8 mouse cellular contexts compared by ENCODE assay signal in genomic region chr17:45629861-45630694, GRCm38 (mm10). TPM values are rescaled to one million over a fixed set of nuclear protein-coding genes. Genes with fewer than 3 reads are reported as not detected.
DNase-seq lines count a peak whose midpoint lies in the region; ATAC-seq lines count a peak whose summit lies in the region.

No protein-coding gene starts in this region.

- peak overlapping the region; percentile 70 for H3K4me2 ChIP-seq in hindbrain, embryonic 15.5 days

- H3K27me3 ChIP-seq in hindbrain, embryonic 15.5 days: no peaks in the 10 kb centered on the region

- H3K9me3 ChIP-seq in hindbrain, embryonic 15.5 days: no peaks in the 10 kb centered on the region

- peak; percentile 66 for DNase-seq in Muller cell, postnatal 12 days (ENCODE audit: inconsistent ontology term)
- DNase-seq in cerebellum, postnatal 14 days: peak; percentile 86 to 89
- peak; percentile 79 for DNase-seq in gastrocnemius, adult 18-20 months (ENCODE audit: low spot score)
- DNase-seq in left cerebral cortex, adult 18-20 months (ENCODE audit: low spot score in 2 of 2): peak; percentile 52 to 76
- peak; percentile 86 for DNase-seq in lung, postnatal 36 days
- DNase-seq in right cerebral cortex, adult 18-20 months: peak; percentile 77
- peak; percentile 41 to 52 for DNase-seq in urinary bladder, postnatal 36 days (ENCODE audit: low spot score in 2 of 2)

- peak overlapping the region; percentile 61 for H3K9ac ChIP-seq in hindbrain, embryonic 15.5 days

- H3K27ac ChIP-seq in hindbrain, embryonic 15.5 days (replicated peaks): peak overlapping the region; percentile 73

- WGBS in hindbrain, embryonic 15.5 days: 2% methylated on average over 34 of the region's 34 CpGs

- peak overlapping the region; percentile 45 for H3K4me3 ChIP-seq in hindbrain, embryonic 15.5 days

- ATAC-seq in hindbrain, embryonic 15.5 days (ENCODE audit: low FRiP score, low read depth): peak; percentile 89

- peaks cover 19% of the 10 kb centered on the region for H3K4me1 ChIP-seq in hindbrain, embryonic 15.5 days (replicated peaks)

- H3K36me3 ChIP-seq in hindbrain, embryonic 15.5 days: no peaks in the 10 kb centered on the region

RNA-seq across cellular contexts. Expression of gene Mymx, which starts 28.2 kb away (rescaled TPM):
- total RNA-seq in gastrocnemius, adult 18-20 months (2021): not detected
- polyA plus RNA-seq in hindbrain, embryonic 15.5 days (2015; fragmentation: Nextera tagmentation; extraction: Ambion mirVana): not detected in 2 replicates
- not detected for total RNA-seq in left cerebral cortex, adult 18-20 months (2021)

RNA-seq across cellular contexts. Expression of gene Capn11, which starts 29.0 kb away (rescaled TPM):
- total RNA-seq in gastrocnemius, adult 18-20 months (2021): under 1 TPM; 0.21 to 0.66 TPM
- polyA plus RNA-seq in hindbrain, embryonic 15.5 days (2015; fragmentation: Nextera tagmentation; extraction: Ambion mirVana): 0.58 and 1.00 TPM in 2 replicates
- total RNA-seq in left cerebral cortex, adult 18-20 months (2021): under 1 TPM; 0.33 to 0.91 TPM

RNA-seq across cellular contexts. Expression of gene Slc29a1, which starts 30.7 kb away (rescaled TPM):
- 10 to 100 TPM; 31.9 to 32.4 TPM for total RNA-seq in gastrocnemius, adult 18-20 months (2021)
- 43.7 and 46.4 TPM in 2 replicates for polyA plus RNA-seq in hindbrain, embryonic 15.5 days (2015; fragmentation: Nextera tagmentation; extraction: Ambion mirVana)
- 10 to 100 TPM; 21.7 to 28.0 TPM for total RNA-seq in left cerebral cortex, adult 18-20 months (2021)

RNA-seq across cellular contexts. Expression of gene Mrpl14, which starts 56.0 kb away (rescaled TPM):
- total RNA-seq in gastrocnemius, adult 18-20 months (2021): 100 to 1,000 TPM; 119 to 165 TPM
- 120 and 129 TPM in 2 replicates for polyA plus RNA-seq in hindbrain, embryonic 15.5 days (2015; fragmentation: Nextera tagmentation; extraction: Ambion mirVana)
- 10 to 100 TPM; 42.0 to 45.8 TPM for total RNA-seq in left cerebral cortex, adult 18-20 months (2021)

RNA-seq across cellular contexts. Expression of gene Tmem63b, which starts 56.6 kb away (rescaled TPM):
- 10 to 100 TPM; 65.0 to 70.8 TPM for total RNA-seq in gastrocnemius, adult 18-20 months (2021)
- 149 and 155 TPM in 2 replicates for polyA plus RNA-seq in hindbrain, embryonic 15.5 days (2015; fragmentation: Nextera tagmentation; extraction: Ambion mirVana)
- total RNA-seq in left cerebral cortex, adult 18-20 months (2021): 100 to 1,000 TPM; 158 to 170 TPM

Comparison
In these comparisons a context has a peak if more than half of its experiments do, and no peak if none do; other contexts are left out.
1. Peak in every context shown above with its lines: DNase-seq, ATAC-seq, H3K4me3 ChIP-seq and H3K27ac ChIP-seq.